In genomic region chr6:29100423-29100822, GRCm38 (mm10) we compare ENCODE assay signal across 17 mouse cellular contexts. TPM values are rescaled to one million over a fixed set of nuclear protein-coding genes. Genes with fewer than 3 reads are reported as not detected.
DNase-seq lines count a peak whose midpoint lies in the region; ATAC-seq and TF ChIP-seq lines count a peak whose summit lies in the region.
"Had no signal": no experiment of that assay in that cellular context is flagged by ENCODE, and none has a peak within 500 bp of the region (broad histone marks: within the 10 kb centered on the region; RNA-seq: fewer than 3 reads in every experiment).

No protein-coding gene starts in this region.

- no peak overlapping the region for H3K9ac ChIP-seq in hindbrain, postnatal 0 days (replicated peaks; ENCODE audit: low read length)
- no peak overlapping the region for H3K9ac ChIP-seq in hindbrain, embryonic 14.5 days
- H3K9ac ChIP-seq in midbrain, embryonic 11.5 days (ENCODE audit: low read length) = no peak overlapping the region
- no peak overlapping the region for H3K9ac ChIP-seq in midbrain, embryonic 14.5 days (replicated peaks; ENCODE audit: low read length)
- no peak overlapping the region for H3K9ac ChIP-seq in intestine, embryonic 16.5 days (ENCODE audit: low read depth, low read length)
- H3K9ac ChIP-seq: liver, embryonic 13.5 days had no signal

- ATAC-seq in hindbrain, postnatal 0 days = 0 out of 2 replicates have a peak, but pooled peaks have one; percentile 44
- ATAC-seq in hindbrain, embryonic 14.5 days (ENCODE audit: low FRiP score) = no peak
- peak; percentile 52; the same call in 1 of the 2 replicates for ATAC-seq in midbrain, embryonic 11.5 days (ENCODE audit: low FRiP score)
- no peak for ATAC-seq in midbrain, embryonic 14.5 days (ENCODE audit: low FRiP score, low TSS enrichment)
- no peak for ATAC-seq in intestine, embryonic 16.5 days
- ATAC-seq: inflammation-experienced regulatory T-cells, adult 6 months had no signal

- H3K27ac ChIP-seq in hindbrain, postnatal 0 days = no peak overlapping the region
- no peak overlapping the region for H3K27ac ChIP-seq in hindbrain, embryonic 14.5 days
- no peak overlapping the region for H3K27ac ChIP-seq in midbrain, embryonic 11.5 days (ENCODE audit: low read depth, low read length)
- no peak overlapping the region for H3K27ac ChIP-seq in midbrain, embryonic 14.5 days (replicated peaks; ENCODE audit: low read depth, low read length)
- H3K27ac ChIP-seq in intestine, embryonic 16.5 days (ENCODE audit: low read length) = no peak overlapping the region
- H3K27ac ChIP-seq: liver, embryonic 13.5 days had no signal

- no peak for TF ChIP-seq CTCF in hindbrain, postnatal 0 days (IDR thresholded peaks at IDR 0.05; ENCODE audit: low read depth)

- WGBS in hindbrain, postnatal 0 days = 28% methylated on average over 3 of the region's 3 CpGs
- WGBS in hindbrain, embryonic 14.5 days = 30% methylated on average over 3 of the region's 3 CpGs
- 26% methylated on average over 3 of the region's 3 CpGs for WGBS in midbrain, embryonic 11.5 days
- WGBS in midbrain, embryonic 14.5 days = 11% methylated on average over 3 of the region's 3 CpGs
- 28% methylated on average over 3 of the region's 3 CpGs for WGBS in intestine, embryonic 16.5 days

- H3K36me3 ChIP-seq in hindbrain, postnatal 0 days (ENCODE audit: insufficient read depth, low read length) = no peaks in the 10 kb centered on the region
- no peaks in the 10 kb centered on the region for H3K36me3 ChIP-seq in hindbrain, embryonic 14.5 days (replicated peaks; ENCODE audit: control insufficient read depth, insufficient read depth)
- no peaks in the 10 kb centered on the region for H3K36me3 ChIP-seq in midbrain, embryonic 11.5 days (ENCODE audit: control insufficient read depth, insufficient read depth, low read length)
- no peaks in the 10 kb centered on the region for H3K36me3 ChIP-seq in midbrain, embryonic 14.5 days (ENCODE audit: control insufficient read depth, insufficient read depth, low read length)
- no peaks in the 10 kb centered on the region for H3K36me3 ChIP-seq in intestine, embryonic 16.5 days (ENCODE audit: control insufficient read depth, insufficient read depth, low read length)
- H3K36me3 ChIP-seq: liver, embryonic 13.5 days had no signal

- no peaks in the 10 kb centered on the region for H3K4me1 ChIP-seq in hindbrain, postnatal 0 days (ENCODE audit: insufficient read depth, low read length)
- no peaks in the 10 kb centered on the region for H3K4me1 ChIP-seq in hindbrain, embryonic 14.5 days (replicated peaks; ENCODE audit: control insufficient read depth, insufficient read depth, low read length)
- peaks cover 6% of the 10 kb centered on the region; the same call in 1 of the 2 replicates for H3K4me1 ChIP-seq in midbrain, embryonic 11.5 days (ENCODE audit: control insufficient read depth, insufficient read depth, low read length)
- H3K4me1 ChIP-seq in midbrain, embryonic 14.5 days (ENCODE audit: control insufficient read depth, insufficient read depth, low read length) = peaks cover 4% of the 10 kb centered on the region; the same call in 1 of the 2 replicates
- no peaks in the 10 kb centered on the region for H3K4me1 ChIP-seq in intestine, embryonic 16.5 days (ENCODE audit: control insufficient read depth, insufficient read depth, low read length)

- no peak overlapping the region for H3K4me2 ChIP-seq in hindbrain, postnatal 0 days (ENCODE audit: low read depth, low read length)
- no peak overlapping the region for H3K4me2 ChIP-seq in hindbrain, embryonic 14.5 days (replicated peaks)
- H3K4me2 ChIP-seq in midbrain, embryonic 11.5 days = no peak overlapping the region
- no peak overlapping the region for H3K4me2 ChIP-seq in midbrain, embryonic 14.5 days (ENCODE audit: low read length)
- no peak overlapping the region for H3K4me2 ChIP-seq in intestine, embryonic 16.5 days (ENCODE audit: low read depth, low read length)
- H3K4me2 ChIP-seq: liver, embryonic 13.5 days had no signal

- no peaks in the 10 kb centered on the region for H3K9me3 ChIP-seq in hindbrain, postnatal 0 days (ENCODE audit: low read length)
- H3K9me3 ChIP-seq in hindbrain, embryonic 14.5 days (ENCODE audit: control insufficient read depth, low read length) = no peaks in the 10 kb centered on the region
- H3K9me3 ChIP-seq in midbrain, embryonic 11.5 days (ENCODE audit: control insufficient read depth, low read length) = no peaks in the 10 kb centered on the region
- no peaks in the 10 kb centered on the region for H3K9me3 ChIP-seq in midbrain, embryonic 14.5 days (ENCODE audit: control insufficient read depth, low read length)
- no peaks in the 10 kb centered on the region; the same call in 1 of the 2 replicates for H3K9me3 ChIP-seq in intestine, embryonic 16.5 days (ENCODE audit: control insufficient read depth, low read length)
- H3K9me3 ChIP-seq: liver, embryonic 13.5 days had no signal

- no peaks in the 10 kb centered on the region for H3K27me3 ChIP-seq in hindbrain, postnatal 0 days (ENCODE audit: insufficient read depth, low read length)
- H3K27me3 ChIP-seq in hindbrain, embryonic 14.5 days (ENCODE audit: control insufficient read depth, insufficient read depth, low read length) = no peaks in the 10 kb centered on the region
- H3K27me3 ChIP-seq in midbrain, embryonic 11.5 days (ENCODE audit: control insufficient read depth, insufficient read depth, low read length) = no peaks in the 10 kb centered on the region
- no peaks in the 10 kb centered on the region for H3K27me3 ChIP-seq in midbrain, embryonic 14.5 days (ENCODE audit: control insufficient read depth, insufficient read depth, low read length)
- no peaks in the 10 kb centered on the region for H3K27me3 ChIP-seq in intestine, embryonic 16.5 days (replicated peaks; ENCODE audit: control insufficient read depth, insufficient read depth, low read length)
- H3K27me3 ChIP-seq: liver, embryonic 13.5 days had no signal

- DNase-seq in hindbrain, postnatal 0 days (ENCODE audit: low spot score) = peak; percentile 34
- no peak for DNase-seq in hindbrain, embryonic 14.5 days (ENCODE audit: low spot score)
- no peak for DNase-seq in midbrain, embryonic 11.5 days (ENCODE audit: low spot score, missing footprints)
- DNase-seq in midbrain, embryonic 14.5 days = no peak
- peak; percentile 19 to 35 for DNase-seq in frontal cortex, postnatal 36 days (ENCODE audit: low spot score in 2 of 2)
- DNase-seq in right cerebral cortex, postnatal 36 days (ENCODE audit: low spot score in 2 of 2) = peak; percentile 34 to 45
- DNase-seq in adrenal gland, postnatal 4 days (ENCODE audit: low spot score in 2 of 2) = no peak
- DNase-seq: cerebellum, postnatal 36 days; gastrocnemius, postnatal 36 days; kidney, postnatal 4 days; liver, embryonic 13.5 days; lung, postnatal 36 days; thymus, postnatal 14 days had no signal

- no peak overlapping the region for H3K4me3 ChIP-seq in hindbrain, postnatal 0 days (ENCODE audit: low read length)
- no peak overlapping the region for H3K4me3 ChIP-seq in hindbrain, embryonic 14.5 days (replicated peaks; ENCODE audit: low read length)
- no peak overlapping the region for H3K4me3 ChIP-seq in midbrain, embryonic 11.5 days (ENCODE audit: low read depth, low read length)
- H3K4me3 ChIP-seq in midbrain, embryonic 14.5 days (replicated peaks; ENCODE audit: low read depth, low read length) = no peak overlapping the region
- H3K4me3 ChIP-seq in intestine, embryonic 16.5 days (ENCODE audit: low read length) = no peak overlapping the region
- H3K4me3 ChIP-seq: liver, embryonic 13.5 days; myocyte had no signal

RNA-seq across cellular contexts. Expression of gene Lep, which starts 40.4 kb away (rescaled TPM):
- not detected in 2 replicates for total RNA-seq in hindbrain, postnatal 0 days (2014; rRNA removed)
- polyA plus RNA-seq in hindbrain, postnatal 0 days (2015; fragmentation: Nextera tagmentation; extraction: Ambion mirVana) = not detected in 2 replicates
- polyA plus RNA-seq in hindbrain, embryonic 14.5 days (2014; fragmentation: Nextera tagmentation; extraction: Ambion mirVana) = not detected in 2 replicates
- not detected in 2 replicates for polyA plus RNA-seq in midbrain, embryonic 11.5 days (2014; fragmentation: Nextera tagmentation; extraction: Ambion mirVana)
- not detected in 2 replicates for polyA plus RNA-seq in midbrain, embryonic 14.5 days (2014; fragmentation: Nextera tagmentation; extraction: Ambion mirVana)
- total RNA-seq in adrenal gland, postnatal 4 days (2021) = 1 to 10 TPM in 1 of 2 experiments, under 1 TPM in 1; 0.70 to 2.8 TPM
- not detected in 2 replicates for polyA plus RNA-seq in intestine, embryonic 16.5 days (2015; fragmentation: Nextera tagmentation; extraction: Ambion mirVana)
- polyA plus RNA-seq: heart, embryonic 16.5 days; inflammation-experienced regulatory T-cells, adult 6 months; liver, embryonic 13.5 days; myocyte had no signal

Comparison
In these comparisons a context has a peak if more than half of its experiments do, and no peak if none do; other contexts are left out.
1. ATAC-seq: peak in hindbrain, postnatal 0 days (single experiment) and midbrain, embryonic 11.5 days (single experiment); none in hindbrain, embryonic 14.5 days (single experiment), midbrain, embryonic 14.5 days (single experiment) and intestine, embryonic 16.5 days (single experiment).
2. DNase-seq: peak in hindbrain, postnatal 0 days (single experiment), frontal cortex, postnatal 36 days (2 of 2) and right cerebral cortex, postnatal 36 days (2 of 2); none in hindbrain, embryonic 14.5 days (single experiment), midbrain, embryonic 11.5 days (single experiment), midbrain, embryonic 14.5 days (single experiment) and adrenal gland, postnatal 4 days (0 of 2).